Mouse (Mus musculus) E14TG2a.4 (cell line): Measurements from ENCODE around the gene Mier3.

Source experiments
- CTCF ChIP-seq: conservative IDR thresholded peaks from 2 replicates; pipeline ENCODE4 v1.5.1; 2014; ENCODE audit warnings: low read length
- NANOG ChIP-seq: IDR thresholded peaks from 2 replicates; pipeline ENCODE4 v1.6.1; 2014; ENCODE audit warnings: borderline replicate concordance, low read length, mixed read lengths

GRCm38 (mm10) chr13:111686522-111687284 lies 5.9 kb downstream of the Mier3 start:
- TF ChIP-seq CTCF (no peak), NANOG (no peak)
